Mouse (Mus musculus): ENCODE results near the gene Nbl1. TPM values are rescaled to one million over a fixed set of nuclear protein-coding genes. Genes with fewer than 3 reads are reported as not detected.

The Nbl1 gene
- polyA plus RNA-seq, 1 experiment: 5.4 TPM

DNA sequence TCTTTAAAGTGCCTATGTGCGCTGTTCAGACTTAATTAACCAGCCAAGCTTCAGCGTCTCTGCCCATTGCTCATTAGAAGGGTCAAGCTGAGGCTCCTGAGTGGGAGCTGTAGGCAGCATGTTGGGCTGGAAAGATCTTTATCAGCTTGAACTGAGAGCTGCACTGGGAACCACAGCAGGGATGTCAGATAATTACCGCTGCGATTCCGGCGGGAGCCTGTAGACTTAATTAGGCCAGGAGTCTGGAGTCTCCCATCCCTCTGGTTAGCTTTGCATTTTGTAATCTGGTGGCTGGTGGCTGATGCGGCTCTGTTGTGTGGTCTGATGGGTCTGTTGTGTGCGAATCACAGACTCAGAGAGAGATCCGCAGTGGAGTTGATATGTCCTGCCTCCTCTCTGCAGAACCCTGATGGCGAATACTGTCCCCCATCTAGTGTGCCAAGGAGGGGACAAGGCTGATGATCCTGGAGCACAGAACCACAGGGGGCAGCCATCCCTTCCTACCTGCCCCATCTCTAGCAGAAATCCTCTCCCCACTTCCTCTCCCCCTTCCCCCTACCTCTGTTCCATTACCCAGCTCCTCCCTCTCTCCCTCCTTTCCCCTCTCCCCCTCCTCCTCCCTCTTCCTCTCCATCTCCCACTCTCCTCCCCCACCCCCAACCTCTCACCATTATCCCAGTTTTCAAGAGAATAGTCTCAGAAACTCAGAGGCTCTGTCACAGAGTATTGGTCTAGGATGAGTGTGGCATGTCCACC is 52.5 kb downstream of the Nbl1 start:
- no peak overlapping the region for H3K27ac ChIP-seq (ENCODE audit: control insufficient read depth, insufficient read depth, low read depth, low read length)
- H3K4me1 ChIP-seq (ENCODE audit: control insufficient read depth, insufficient read depth, low read length): no peaks in the 10 kb centered on the region
- no peaks in the 10 kb centered on the region for H3K27me3 ChIP-seq (ENCODE audit: control insufficient read depth, insufficient read depth, low read length)
- no peaks in the 10 kb centered on the region for H3K36me3 ChIP-seq (ENCODE audit: control insufficient read depth, insufficient read depth, low read length)
- H3K4me3 ChIP-seq (ENCODE audit: control insufficient read depth, low read depth, low read length): no peak overlapping the region
- TF ChIP-seq POLR2A (IDR thresholded peaks at IDR 0.05; ENCODE audit: control insufficient read depth, low read depth, low read length) (no peak), CTCF (IDR thresholded peaks at IDR 0.05; ENCODE audit: control insufficient read depth, insufficient read depth, insufficient replicate concordance, low read depth, low read length) (no peak)

DNA sequence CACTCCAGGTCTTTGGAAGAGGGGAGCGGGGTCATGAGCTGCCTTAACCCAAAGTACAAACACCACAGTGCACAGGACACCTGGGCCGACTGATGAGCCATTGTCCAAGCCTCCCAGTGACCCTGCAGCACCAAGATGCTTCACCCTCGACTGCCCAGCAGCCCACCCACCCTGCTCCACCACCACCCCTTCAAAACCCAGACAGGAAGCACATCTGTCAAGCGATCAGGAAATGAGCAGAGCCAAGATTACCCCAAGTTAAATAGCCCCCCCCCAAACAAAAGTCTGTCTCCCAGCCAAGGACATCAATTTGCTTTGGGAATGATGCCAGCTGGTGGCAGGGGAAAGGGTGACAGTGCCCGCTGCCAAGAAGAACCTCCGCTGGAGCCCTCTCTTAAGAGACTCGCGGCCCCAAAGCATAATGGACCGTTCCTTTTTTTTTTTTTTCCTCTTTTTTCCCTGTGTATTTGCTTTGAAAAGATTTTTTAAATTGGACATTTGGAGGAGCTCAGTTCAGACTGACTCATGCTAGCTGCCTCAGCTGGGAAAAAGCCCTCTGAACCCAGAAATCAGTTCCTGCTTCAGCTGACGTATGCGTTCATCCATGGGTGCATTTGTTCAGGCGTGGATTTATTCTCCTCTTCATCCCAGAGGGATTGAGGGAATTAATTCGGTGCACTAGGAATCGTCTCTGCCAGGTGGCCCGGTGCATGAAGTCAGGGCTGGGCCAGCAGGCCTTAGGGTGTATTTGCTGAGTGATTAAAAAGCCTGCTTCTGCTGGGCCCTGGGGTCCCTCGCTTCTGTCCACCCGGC is 54.8 kb downstream of the Nbl1 start:
- Histone ChIP-seq H3K27ac (ENCODE audit: control insufficient read depth, insufficient read depth, low read depth, low read length) (no peak overlapping the region), H3K4me1 (ENCODE audit: control insufficient read depth, insufficient read depth, low read length) (no peaks in the 10 kb centered on the region), H3K36me3 (ENCODE audit: control insufficient read depth, insufficient read depth, low read length) (no peaks in the 10 kb centered on the region), H3K27me3 (ENCODE audit: control insufficient read depth, insufficient read depth, low read length) (no peaks in the 10 kb centered on the region), H3K4me3 (ENCODE audit: control insufficient read depth, low read depth, low read length) (no peak overlapping the region)
- TF ChIP-seq CTCF (IDR thresholded peaks at IDR 0.05; ENCODE audit: control insufficient read depth, insufficient read depth, insufficient replicate concordance, low read depth, low read length): no peak
- no peak for TF ChIP-seq POLR2A (IDR thresholded peaks at IDR 0.05; ENCODE audit: control insufficient read depth, low read depth, low read length)

DNA sequence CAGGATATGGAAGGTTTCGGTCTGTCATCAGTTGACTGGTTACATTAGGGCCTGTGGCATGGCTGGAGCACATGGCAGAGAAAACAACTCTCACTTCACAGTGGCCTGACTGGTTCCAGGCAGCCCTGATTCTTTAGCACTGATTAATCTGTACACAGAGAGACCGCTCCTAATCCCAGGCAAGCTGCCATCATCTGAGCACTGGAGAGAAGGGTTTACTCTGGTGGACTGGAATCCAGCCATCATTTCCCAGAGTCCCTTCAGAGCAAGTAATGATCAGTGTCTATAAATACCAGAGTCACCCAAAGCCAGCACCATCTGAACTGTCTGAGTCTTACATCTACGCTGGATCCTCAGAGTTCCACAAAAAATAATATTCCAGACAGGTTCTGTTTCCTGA is 57.0 kb downstream of the Nbl1 start:
- H3K36me3 ChIP-seq (ENCODE audit: control insufficient read depth, insufficient read depth, low read length): no peaks in the 10 kb centered on the region
- H3K4me3 ChIP-seq (ENCODE audit: control insufficient read depth, low read depth, low read length): no peak overlapping the region
- TF ChIP-seq POLR2A (IDR thresholded peaks at IDR 0.05; ENCODE audit: control insufficient read depth, low read depth, low read length) (no peak), CTCF (IDR thresholded peaks at IDR 0.05; ENCODE audit: control insufficient read depth, insufficient read depth, insufficient replicate concordance, low read depth, low read length) (no peak)
- no peak overlapping the region for H3K27ac ChIP-seq (ENCODE audit: control insufficient read depth, insufficient read depth, low read depth, low read length)
- H3K4me1 ChIP-seq (ENCODE audit: control insufficient read depth, insufficient read depth, low read length): no peaks in the 10 kb centered on the region
- no peaks in the 10 kb centered on the region for H3K27me3 ChIP-seq (ENCODE audit: control insufficient read depth, insufficient read depth, low read length)

DNA sequence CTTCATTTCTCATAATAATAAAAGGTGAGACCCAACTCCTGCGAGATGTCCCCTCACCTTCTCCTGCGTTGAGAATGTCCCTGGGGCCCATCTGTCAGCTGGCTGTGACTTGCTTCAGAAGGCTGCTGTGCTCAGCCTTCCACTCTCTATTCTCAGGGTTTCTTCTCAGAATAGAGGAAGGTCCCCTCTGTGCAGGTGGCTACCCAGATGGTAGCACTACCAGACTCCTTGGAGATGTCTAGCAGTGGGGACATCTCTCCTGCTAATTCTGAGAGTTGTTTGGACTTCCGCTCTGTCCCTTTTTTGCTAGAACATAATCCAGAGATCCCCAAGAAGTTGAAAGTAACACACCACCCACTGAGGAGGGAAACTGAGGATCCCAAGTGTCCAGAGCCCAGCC is 57.9 kb downstream of the Nbl1 start:
- TF ChIP-seq CTCF (IDR thresholded peaks at IDR 0.05; ENCODE audit: control insufficient read depth, insufficient read depth, insufficient replicate concordance, low read depth, low read length) (no peak), POLR2A (IDR thresholded peaks at IDR 0.05; ENCODE audit: control insufficient read depth, low read depth, low read length) (no peak)
- Histone ChIP-seq H3K36me3 (ENCODE audit: control insufficient read depth, insufficient read depth, low read length) (no peaks in the 10 kb centered on the region), H3K4me1 (ENCODE audit: control insufficient read depth, insufficient read depth, low read length) (no peaks in the 10 kb centered on the region), H3K4me3 (ENCODE audit: control insufficient read depth, low read depth, low read length) (no peak overlapping the region), H3K27me3 (ENCODE audit: control insufficient read depth, insufficient read depth, low read length) (no peaks in the 10 kb centered on the region), H3K27ac (ENCODE audit: control insufficient read depth, insufficient read depth, low read depth, low read length) (no peak overlapping the region)

DNA sequence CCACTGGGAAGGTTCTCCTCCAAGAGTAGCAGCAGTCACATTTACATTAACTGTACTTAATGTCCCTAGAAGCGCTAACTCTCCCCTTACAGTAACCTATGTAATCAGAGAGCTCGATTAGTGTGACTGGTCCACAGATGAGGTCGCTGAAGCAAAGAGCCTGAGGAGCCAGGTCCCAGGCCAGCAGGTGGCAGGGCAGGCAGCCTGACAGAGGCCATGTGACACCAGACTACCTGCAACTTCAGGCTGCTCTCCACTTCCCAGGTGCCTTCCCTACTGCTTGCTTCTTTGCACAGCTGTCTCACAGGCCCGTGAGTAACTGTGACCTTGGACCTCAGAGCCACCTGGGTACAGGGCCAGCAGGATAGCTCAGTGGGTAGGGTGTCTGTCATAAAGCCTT is 58.3 kb downstream of the Nbl1 start:
- H3K4me3 ChIP-seq (ENCODE audit: control insufficient read depth, low read depth, low read length): no peak overlapping the region
- no peaks in the 10 kb centered on the region for H3K4me1 ChIP-seq (ENCODE audit: control insufficient read depth, insufficient read depth, low read length)
- H3K27me3 ChIP-seq (ENCODE audit: control insufficient read depth, insufficient read depth, low read length): no peaks in the 10 kb centered on the region
- H3K27ac ChIP-seq (ENCODE audit: control insufficient read depth, insufficient read depth, low read depth, low read length): no peak overlapping the region
- no peaks in the 10 kb centered on the region for H3K36me3 ChIP-seq (ENCODE audit: control insufficient read depth, insufficient read depth, low read length)
- TF ChIP-seq CTCF (IDR thresholded peaks at IDR 0.05; ENCODE audit: control insufficient read depth, insufficient read depth, insufficient replicate concordance, low read depth, low read length) (no peak), POLR2A (IDR thresholded peaks at IDR 0.05; ENCODE audit: control insufficient read depth, low read depth, low read length) (no peak)

DNA sequence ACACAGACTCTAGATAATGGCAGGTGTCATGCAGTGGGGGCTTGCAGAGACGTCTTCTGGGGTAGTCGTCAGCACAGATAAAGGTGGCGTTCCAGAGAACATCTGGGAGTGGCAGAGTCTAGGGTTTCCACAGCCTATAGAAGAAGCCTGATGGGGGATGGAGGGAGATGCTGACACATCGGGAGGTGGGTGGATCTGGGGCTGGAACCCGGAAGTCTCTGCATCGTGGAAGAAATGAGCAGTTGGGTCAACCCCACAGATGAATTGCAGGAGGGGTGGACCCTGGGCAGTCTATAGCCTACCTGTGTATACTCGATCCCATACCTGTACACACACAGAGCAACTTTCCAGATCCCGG is 58.8 kb downstream of the Nbl1 start:
- no peaks in the 10 kb centered on the region for H3K4me1 ChIP-seq (ENCODE audit: control insufficient read depth, insufficient read depth, low read length)
- TF ChIP-seq POLR2A (IDR thresholded peaks at IDR 0.05; ENCODE audit: control insufficient read depth, low read depth, low read length) (no peak), CTCF (IDR thresholded peaks at IDR 0.05; ENCODE audit: control insufficient read depth, insufficient read depth, insufficient replicate concordance, low read depth, low read length) (no peak)

DNA sequence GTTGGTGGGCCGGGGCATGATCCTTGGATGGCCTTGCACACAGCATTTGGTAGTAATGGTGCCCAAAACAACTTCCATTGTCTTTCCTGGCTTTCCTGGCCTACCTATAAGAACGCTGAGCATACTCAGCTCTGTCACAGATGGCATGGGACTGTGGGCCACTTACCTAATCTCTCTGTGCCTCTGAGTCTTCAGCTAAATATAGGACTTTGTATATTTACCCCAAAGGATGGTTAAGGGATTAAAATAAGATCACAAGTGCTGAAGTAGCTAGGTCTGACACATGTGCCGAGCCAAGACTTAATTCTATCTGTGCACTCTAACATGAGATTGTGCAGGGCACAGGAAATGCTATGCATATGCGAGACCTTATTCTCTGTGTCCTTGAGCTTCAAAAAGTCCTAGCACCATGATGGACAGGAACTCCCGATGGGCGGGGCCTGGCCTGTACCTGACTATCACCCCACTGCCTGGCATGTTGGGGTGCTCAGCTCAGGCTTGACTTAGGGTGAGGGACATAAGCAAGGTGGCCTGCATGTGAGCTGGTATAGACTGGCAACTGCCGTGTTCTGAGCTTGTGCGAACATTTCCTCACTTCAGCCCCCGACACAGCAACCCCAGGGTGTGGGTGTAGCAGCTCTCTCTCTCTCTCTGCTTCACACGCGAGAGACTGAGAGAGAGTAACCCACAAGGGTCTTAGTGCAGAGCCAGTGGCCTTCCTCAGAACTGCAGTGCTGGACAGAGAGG is 59.4 kb downstream of the Nbl1 start:
- TF ChIP-seq POLR2A (IDR thresholded peaks at IDR 0.05; ENCODE audit: control insufficient read depth, low read depth, low read length) (no peak), CTCF (IDR thresholded peaks at IDR 0.05; ENCODE audit: control insufficient read depth, insufficient read depth, insufficient replicate concordance, low read depth, low read length) (no peak)

More for the DNA sequence above, 58.8 kb downstream of the Nbl1 start:
- Histone ChIP-seq H3K27ac (ENCODE audit: control insufficient read depth, insufficient read depth, low read depth, low read length) (no peak overlapping the region), H3K27me3 (ENCODE audit: control insufficient read depth, insufficient read depth, low read length) (no peaks in the 10 kb centered on the region), H3K4me3 (ENCODE audit: control insufficient read depth, low read depth, low read length) (no peak overlapping the region), H3K36me3 (ENCODE audit: control insufficient read depth, insufficient read depth, low read length) (no peaks in the 10 kb centered on the region)

More for the DNA sequence above, 59.4 kb downstream of the Nbl1 start:
- no peaks in the 10 kb centered on the region for H3K36me3 ChIP-seq (ENCODE audit: control insufficient read depth, insufficient read depth, low read length)
- no peaks in the 10 kb centered on the region for H3K4me1 ChIP-seq (ENCODE audit: control insufficient read depth, insufficient read depth, low read length)
- no peak overlapping the region for H3K27ac ChIP-seq (ENCODE audit: control insufficient read depth, insufficient read depth, low read depth, low read length)
- no peaks in the 10 kb centered on the region for H3K27me3 ChIP-seq (ENCODE audit: control insufficient read depth, insufficient read depth, low read length)
- no peak overlapping the region for H3K4me3 ChIP-seq (ENCODE audit: control insufficient read depth, low read depth, low read length)

Measured in testis, adult 2 months (tissue).